Mouse (Mus musculus) mature B cell (primary cell): Measurements from ENCODE around the gene Bfar.
"Not testable (repeated sequence)": the region's sequence is repeated elsewhere in the genome, so short reads cannot be mapped to it uniquely, and the experiment has no call there.

Experiments used
- in situ Hi-C: fragments of 300-500 bp; cut with MboI; formaldehyde crosslinking; loops from 2 replicates; pipeline ENCODE4 v1.14.3; 2019

The Bfar gene

DNA sequence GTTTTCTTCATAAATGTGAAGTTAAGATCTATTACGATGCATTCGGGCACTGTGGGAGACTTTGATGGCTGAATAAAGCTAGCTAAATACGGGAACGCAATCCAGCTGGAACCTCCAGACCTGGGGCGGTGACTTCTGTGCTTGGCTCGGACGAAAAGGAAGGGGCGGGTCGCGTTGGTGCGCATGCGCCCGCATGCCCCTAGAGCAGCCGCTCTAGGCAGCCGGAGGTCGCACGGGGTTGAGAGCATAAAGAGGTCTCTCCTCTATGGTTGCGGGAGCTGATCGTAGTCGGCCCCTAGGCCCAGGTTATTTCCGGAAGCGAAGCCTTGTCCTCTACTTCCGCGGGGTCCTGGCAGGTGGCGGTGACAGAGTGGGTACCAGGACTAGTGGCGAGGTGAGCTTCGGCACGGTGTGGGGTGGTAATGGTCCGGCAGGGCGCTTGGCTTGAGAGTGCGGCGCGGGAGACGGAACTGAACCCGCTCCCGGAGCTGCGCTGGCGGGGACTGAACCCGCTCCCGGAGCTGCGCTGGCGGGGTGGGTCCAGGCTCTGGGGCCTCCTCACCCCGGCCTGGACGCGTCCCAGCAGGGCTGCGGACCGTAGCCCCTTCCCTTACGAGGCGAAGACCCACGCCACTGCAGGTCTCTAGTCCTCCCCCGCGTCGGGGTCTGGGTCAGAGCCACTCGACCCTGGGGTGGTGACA lies at the start of gene Bfar, which contains the start of gene 3110001I22Rik:
TSS of gene Bfar (plus strand) at position 174 of the 701 bp plus-strand sequence.
TSS of gene 3110001I22Rik (plus strand) at position 245 of the 701 bp plus-strand sequence.
- in situ Hi-C loops, result no loop called here

DNA sequence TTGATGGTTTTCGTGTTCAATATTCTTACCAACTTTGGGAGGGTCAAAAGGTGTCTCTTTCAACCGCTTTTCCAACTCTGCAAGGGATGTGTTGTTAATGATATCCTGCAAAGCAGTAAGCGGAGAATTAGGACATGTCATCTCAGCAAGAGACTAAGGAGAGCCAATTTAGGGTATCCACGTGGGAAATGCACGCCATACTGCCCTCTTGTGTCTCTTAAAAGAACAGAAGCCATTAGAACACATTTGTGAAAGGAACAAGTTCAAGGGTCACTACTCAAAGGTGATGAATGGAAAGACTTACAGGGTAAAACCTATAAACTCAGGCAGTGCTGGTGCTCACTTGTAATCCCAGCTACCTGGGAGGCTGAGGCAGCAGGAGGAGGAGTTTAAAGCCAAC lies 43.3 kb upstream of the Bfar start:
- in situ Hi-C loops, result no loop called here

DNA sequence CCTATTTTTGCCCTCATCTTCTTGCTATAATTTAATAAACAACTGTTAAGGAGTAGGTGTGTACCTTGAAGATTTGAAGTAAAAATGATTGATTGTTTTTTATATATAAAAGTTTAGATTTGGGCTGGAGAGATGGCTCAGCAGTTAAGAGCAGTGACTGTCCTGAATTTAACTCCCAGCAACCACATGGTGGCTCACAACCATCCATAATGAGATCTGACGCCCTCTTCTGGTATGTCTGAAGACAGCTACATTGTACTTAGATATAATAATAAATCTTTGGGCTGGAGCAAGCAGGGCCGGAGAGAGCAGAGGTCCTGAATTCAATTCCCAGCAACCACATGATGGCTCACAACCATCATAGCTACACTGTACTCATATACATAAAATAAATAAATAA lies 33.5 kb upstream of the Bfar start:
- in situ Hi-C loops, result not testable (repeated sequence)

DNA sequence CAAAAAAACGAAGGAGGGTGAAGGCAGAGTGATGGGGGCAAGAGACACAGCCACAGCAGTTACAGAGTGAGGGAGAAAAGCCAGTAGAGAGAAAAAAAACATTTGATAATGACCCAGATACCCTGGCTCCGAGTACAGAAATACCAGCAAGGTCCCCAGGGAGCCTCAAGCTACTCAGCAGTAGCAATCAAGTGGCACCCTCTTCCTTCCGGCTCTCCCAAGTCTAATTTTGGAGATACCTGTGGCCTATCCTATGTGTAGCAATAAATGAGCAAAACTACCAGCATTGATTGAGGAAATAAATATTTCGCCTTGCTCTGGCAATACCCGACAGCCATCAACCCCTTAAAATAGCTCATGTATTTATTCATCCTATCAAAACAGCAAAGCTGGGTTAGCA lies 32.1 kb upstream of the Bfar start:
- in situ Hi-C loops, result no loop called here

DNA sequence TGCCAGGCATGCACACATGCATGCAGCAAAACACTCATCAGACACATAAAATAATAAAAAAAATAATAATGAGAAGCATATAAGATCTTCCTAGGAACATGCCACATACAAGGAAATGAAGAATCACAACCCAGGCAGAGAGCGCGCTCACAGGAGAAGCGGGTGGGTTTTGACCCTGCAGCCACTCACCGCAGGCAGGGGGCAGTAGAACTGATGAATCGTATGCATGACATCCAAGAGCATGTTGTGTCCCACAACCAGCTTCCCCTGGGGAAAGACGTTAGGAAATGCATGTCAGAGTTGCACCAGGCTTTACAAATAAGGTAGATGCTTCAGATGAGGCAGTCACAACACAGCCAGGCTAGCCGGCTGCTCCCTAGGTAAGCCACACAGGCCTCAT lies 31.6 kb upstream of the Bfar start:
- in situ Hi-C loops, result no loop called here

DNA sequence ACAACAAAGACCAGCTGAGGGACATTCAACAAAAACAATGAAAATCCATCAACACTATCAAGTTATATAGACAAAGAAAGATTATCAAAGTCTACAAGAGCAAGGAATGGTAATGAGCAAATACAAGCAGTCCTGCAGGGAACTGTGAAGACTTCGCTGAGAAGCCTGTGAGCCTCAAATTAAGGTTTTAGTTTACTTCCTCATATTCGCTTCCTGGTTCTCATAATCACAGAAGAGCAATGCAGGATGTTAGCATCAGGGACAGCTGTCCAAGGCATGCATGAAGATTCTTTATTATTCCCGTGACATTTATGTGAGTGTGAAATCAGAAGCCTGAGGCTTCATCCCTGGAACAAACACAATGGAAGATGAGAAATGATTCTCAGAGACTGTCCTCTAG lies 27.2 kb upstream of the Bfar start:
- in situ Hi-C loops, result no loop called here

DNA sequence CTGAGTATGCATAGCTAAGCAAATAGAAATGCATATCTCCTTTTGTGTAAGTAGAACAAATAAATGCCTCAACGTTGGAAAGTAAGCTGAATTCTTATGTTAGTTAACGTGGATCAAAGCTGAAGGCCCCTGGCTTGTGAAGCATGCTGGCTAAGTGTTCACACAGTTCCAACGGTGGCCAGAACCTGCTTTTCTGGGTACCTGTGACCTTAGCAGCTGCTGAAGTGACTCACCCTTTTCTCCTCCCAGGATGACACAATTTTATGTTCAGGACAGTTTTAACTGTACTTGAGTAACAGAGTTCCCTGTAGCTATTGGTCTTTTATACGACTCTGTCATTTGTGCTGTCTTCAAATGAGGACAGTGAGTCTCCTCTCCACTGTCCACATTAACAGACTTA lies 25.7 kb upstream of the Bfar start:
- in situ Hi-C loops, result no loop called here

DNA sequence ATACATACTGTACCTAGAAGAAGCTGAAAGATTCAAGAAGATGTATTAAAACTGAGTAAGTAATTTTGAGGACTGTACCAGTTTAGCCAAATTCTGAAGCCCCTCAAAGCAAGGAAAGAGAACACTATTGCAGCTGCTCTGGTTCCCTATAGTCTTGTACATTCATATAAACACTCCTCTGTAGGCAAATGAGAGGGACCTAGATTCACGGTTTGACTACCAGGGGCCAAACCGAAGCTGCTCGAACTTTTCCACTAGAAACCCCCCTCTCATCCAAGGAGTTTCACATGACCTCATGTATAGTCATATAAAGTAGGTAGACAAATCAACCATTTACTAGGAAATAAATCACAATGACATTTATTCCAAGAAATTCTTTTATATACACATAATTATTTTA lies 12.8 kb upstream of the Bfar start:
- in situ Hi-C loops, result no loop called here

DNA sequence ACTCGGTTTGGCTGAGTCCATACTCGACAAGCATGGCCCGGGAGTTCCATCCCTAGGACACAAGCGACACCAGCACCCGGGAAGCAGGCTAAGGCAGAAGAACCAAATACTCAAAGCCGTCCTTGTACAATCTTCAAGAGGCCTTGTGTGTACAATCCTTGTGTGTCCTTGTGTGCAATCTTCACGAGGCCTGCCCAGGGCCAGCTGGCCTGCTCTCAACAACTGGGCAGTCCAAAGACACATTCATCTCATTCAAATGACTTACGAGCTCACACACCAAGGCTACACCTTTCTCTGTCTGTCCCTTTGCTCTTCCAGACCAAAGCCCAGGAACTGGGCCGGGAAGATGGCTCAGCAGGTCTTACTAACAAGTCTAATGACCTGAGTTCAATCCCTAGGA lies 10.9 kb upstream of the Bfar start:
- in situ Hi-C loops, result no loop called here

DNA sequence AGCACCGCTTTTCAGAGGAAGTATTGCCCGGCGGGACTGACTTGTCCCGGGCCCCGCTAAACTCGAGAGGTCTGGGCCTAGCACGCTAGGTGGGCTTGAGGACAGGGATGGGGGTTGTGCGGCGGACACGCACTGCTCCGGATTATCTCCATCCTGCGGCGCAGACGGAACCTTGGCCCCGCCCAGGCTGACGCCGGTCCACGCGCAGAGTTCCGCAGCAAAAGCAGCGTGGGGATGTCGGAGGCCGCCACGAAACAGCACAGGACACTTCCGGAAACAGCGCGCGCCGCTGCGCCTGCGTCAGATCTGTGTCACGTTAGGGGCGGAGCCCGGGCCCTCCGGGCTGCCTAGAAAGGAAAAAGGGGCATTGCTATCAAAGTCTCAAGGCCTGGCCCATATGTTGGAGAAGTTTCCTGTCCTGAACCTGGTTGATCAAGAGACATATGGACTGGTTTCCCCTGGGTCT lies 3.7 kb upstream of the Bfar start, which contains the start of gene Parn:
TSS of gene Parn (minus strand) at position 293 of the 466 bp plus-strand sequence.
- in situ Hi-C loops, result no loop called here

DNA sequence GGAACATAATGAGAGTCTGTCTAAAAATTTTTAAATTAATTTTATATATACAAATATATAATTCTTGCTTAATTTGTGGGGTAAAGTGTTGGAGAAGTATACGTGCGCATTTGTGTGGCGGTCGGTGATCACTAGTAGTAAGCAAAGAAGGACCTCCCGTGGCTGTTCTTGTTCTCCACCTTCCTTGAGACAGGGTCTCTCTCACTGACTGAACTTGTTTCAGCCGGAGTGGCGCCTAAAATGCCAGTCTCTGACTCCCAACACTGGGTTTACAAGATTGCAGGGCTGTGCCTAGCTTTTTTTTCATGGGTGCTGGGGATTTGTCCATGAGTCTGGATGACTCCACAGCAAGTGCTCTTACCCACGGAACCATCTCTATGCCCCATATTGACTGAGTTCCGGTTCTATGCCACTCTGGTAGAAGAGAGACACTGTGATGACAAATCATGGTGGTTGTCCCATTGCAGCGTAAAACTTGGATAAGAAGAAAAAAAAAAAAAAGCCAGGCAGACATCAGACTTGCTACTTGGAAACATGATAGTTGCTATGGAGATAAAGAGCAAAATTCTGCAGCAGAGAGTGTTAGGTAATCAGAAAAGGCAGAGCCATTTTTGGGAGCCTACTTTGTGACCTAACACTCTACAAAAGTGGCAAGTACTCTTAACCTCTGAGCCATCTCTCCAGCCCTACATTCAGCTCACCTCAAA lies 3.1 kb upstream of the Bfar start:
- in situ Hi-C loops, result no loop called here

DNA sequence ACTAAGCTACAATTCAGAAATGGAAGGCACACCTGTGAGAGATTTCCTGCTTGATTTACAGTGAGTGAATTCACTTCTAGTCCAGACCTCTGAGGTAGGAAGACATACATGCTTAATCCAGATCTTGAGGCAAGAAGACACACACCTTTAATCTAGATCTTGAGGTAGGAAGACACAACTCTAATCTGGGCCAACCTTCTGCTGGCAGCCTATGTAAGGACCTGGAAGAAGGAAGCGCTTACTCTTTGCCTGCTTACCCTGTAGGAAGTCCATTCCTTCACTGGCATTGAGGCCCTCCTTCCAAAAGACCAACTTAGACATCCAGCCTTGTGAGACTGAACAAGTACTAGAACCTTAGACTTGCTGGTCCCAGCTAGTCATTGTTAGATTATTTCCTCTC lies 2.4 kb upstream of the Bfar start:
- in situ Hi-C loops, result no loop called here

DNA sequence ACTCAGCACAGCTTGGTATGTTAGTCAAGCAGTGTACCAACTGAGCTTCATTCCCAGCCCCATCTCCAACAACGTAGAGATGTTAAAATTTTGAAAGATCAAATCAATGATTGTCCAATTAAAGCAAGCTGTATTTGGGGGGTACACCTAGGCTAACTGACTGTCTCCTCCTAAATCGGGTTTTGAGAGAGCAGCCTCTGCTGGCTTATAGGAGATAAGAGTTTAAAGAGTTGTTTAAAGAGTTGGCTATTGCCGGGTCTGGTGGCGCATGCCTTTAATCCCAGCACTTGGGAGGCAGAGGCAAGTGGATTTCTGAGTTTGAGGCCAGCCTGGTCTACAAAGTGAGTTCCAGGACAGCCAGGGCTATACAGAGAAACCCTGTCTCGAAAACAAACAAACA lies 762 bp upstream of the Bfar start:
- in situ Hi-C loops, result not testable (repeated sequence)

DNA sequence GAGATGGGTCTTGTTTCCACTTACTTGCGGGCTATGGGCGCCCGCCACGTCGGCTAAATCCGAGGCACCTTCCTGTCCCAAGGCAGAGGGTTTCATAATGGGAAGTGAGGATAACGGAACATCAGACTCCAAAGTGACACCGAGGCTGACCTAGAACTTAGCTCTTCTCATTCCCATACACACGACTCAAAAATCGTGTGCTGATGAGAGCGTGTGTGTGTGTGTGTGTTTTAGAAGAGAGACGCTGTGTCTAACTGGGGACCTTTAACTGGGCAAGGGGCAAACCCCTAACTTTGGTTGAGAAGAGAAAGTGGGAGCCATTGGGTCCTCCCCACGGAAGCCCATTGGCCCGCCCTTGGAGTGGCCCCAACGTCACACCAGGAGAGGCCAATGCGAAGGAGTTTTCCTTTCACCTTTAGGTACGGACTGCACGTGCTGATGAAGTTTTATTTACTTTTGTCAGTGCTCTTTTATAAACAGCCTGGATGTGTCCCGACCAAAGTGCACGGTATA lies 784 bp downstream of the Bfar start:
- in situ Hi-C loops, result no loop called here

DNA sequence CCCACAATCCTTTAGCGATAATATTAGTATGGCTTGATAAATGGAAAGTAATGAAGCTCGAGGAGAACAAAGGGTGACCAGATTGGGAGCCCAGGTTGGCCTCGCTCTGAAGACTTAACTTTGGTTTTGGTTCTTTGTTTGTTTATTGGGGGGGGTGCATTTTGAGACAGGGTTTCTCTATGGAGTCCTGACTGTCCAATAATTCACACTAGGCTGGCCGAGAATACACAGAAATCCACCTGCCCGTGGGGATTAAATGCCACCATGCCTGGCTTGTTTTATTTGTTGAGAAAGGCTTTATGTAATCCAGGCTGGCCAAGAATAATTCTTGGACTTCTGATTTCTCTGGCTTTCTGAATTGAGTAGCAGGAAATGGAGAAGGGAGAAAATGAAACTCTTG lies 1.5 kb downstream of the Bfar start:
- in situ Hi-C loops, result no loop called here

DNA sequence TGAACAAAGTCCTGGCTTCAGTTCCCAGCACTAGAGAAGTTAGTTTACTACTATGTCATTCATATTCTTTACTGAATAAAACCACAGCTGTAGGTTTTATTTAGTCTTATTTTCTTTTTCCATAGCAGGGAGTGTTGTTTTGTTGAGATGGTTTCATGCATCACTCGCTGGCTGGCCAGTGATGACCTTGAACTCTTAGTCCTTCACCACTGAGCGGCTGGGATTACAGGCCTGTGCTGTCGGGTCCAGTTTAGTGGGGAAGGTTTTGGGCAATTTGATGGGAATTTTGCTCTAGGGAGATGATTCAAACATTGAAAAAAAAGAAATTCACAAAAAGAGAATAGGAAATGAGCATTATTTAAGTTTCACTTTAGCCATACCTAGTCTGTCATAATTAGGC lies 2.9 kb downstream of the Bfar start:
- in situ Hi-C loops, result no loop called here

DNA sequence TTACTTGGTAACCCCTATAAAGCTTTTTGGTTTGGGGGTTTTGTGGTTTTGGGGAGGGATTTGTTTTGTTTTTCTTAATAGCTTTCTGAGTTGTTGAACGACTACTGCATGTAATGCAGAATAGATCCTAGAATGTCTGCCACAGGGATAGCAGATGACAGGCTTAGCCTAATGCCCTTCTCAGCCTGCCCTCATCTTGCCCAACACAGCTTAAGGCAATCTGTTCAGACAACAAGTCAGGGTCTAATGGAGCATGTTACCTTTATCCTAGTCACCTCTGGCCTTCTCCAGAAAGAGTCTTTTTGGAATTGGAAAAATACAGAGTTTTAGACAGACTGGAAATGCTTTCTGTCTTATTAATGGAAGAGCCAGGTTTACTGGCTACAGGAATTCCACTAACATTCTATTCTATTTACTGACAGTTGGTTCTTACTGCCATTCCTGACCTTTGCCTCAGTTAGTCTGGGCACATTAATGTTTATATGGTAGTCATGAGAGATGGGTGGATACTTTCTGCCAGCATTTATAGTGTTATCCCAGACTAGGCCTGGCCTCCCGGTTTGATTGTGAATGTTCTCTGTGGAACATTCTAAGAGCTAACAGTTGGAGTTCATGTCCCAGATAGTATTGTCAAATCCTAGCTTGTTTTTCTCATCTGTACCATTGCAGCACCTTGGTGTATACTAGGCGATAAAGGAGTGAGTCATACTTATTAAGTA lies 7.1 kb downstream of the Bfar start:
- in situ Hi-C loops, result no loop called here

DNA sequence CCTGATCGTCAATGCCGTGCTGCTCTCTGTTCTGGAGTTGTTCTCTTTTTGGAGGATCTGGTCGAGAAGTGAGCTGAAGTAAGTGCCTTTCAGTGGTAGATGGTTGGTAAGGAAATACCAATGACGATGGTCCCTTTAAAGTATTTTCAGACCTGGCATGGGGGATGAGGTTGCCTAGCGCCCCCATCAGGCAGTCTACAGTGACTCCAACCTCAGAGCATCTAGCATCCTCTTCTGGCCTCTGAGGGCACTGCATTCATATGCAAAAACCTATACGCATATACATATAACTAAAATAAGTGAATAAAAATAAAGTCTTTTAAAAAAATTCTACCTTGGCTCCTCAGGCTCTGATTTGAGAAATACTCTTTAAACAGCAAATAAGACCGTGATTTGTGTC lies 27.3 kb downstream of the Bfar start:
- in situ Hi-C loops, result no loop called here

DNA sequence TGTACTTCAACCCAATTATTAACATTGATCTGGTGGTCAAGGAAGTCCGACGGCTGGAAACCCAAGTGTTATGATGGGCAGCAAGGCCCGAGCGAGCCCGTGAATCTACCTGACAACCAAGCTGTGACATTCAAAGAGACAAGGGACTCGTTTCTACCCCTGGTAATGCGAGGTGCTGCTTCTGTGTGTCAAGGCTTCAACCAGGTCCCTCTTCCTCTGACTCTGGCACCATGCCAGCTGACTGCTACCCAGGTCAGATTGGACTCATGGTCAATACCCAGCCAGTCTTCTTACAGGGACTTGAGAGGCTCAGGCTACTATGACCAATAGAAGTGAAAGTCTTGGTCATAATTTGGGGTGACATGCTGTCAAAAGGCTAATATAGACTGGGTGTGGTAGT lies 30.5 kb downstream of the Bfar start:
- in situ Hi-C loops, result no loop called here

DNA sequence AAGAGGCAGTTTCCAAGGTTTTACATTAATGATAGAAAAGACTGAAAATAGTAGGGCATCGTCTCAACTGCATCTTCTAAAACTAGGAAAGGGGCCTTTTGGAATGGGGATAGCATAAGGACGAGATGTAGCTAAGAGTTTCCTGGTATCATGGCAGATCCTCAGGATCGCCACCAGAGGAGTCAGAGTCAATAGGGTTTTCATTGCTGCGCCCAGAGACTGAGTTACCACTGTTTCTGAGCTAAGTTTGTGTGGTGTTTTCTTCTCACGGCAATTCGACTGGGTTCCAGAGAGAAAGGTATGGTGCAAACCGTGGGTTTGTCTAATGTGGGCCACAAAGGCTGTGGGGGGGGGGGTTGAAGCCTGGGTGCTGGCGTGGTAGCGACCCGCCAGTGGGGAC lies 33.0 kb downstream of the Bfar start:
- in situ Hi-C loops, result no loop called here

DNA sequence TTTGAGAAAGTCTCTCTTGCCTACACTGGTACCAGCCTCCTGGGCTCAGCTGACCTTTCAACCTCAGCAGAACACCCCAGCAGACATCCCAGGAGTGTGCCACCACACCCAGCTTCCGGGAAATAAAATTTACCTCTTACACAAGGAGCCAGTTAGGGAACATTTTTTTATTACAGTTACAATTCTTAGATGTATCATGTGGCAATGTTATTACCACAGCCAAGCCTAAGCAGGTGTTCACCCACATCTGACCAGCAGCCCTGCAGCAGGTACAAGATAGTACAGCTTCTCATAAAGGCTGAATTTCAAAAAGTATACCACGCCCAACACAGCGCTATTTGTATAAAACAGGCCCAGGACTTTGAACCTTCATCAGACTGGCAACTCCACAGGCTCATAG lies 43.3 kb downstream of the Bfar start:
- in situ Hi-C loops, result no loop called here

DNA sequence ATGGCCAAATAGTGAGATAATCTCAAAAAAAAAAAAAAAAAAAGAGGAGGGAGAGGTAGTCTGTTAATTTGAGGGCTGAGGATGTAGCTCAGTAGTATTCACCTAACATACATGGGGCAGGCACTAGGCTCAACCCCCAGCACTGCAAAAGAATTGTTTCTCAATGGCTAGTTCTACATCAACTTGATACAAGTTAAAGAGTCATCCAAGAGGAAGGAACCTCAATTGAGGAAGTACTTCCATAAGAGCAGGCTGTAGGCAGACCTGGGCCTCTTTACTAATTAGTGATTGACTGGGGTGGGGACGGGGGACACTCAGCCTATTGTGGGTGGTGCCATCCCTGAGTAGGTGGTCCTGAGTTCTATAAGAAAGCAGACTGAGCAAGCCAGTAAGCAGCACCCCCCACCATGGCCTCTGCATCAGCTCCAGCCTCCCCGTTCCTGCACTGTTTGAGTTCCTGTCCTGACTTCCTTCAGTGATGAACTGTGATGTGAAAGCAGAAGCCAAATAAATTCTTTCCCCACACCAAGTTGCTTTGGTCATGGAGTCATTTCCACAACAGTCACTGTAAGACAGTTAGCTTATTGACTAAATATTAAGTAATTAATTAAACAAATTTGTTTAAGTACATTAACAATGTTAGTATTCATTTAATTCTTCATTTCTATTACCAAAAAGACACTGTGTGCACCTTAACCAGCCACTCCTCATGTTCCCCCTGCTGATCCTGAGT lies 45.3 kb downstream of the Bfar start:
- in situ Hi-C loops, result no loop called here
